Mouse (Mus musculus): Measurements from ENCODE around the gene Pemt. TPM values are rescaled to one million over a fixed set of nuclear protein-coding genes. Genes with fewer than 3 reads are reported as not detected.
A peak's percentile ranks its signal among the peaks of the same experiment; 100 is the strongest.

The Pemt gene
- polyA plus RNA-seq, 1 experiment, result 2.5 TPM

GRCm38 (mm10) chr11:60027913-60028875, 18.1 kb downstream of the Pemt start:
- no peak for TF ChIP-seq POLR2A (IDR thresholded peaks at IDR 0.05; ENCODE audit: low read depth, low read length)
- no peak for TF ChIP-seq CTCF (IDR thresholded peaks at IDR 0.05; ENCODE audit: extremely low read depth, insufficient read depth, insufficient read length, insufficient replicate concordance)
- Histone ChIP-seq H3K27me3 (ENCODE audit: control insufficient read depth, insufficient read depth, low read length) (no peaks in the 10 kb centered on the region), H3K4me1 (ENCODE audit: control insufficient read depth, insufficient read depth, insufficient read length) (peaks cover 6% of the 10 kb centered on the region; the same call in 1 of the 2 replicates), H3K36me3 (ENCODE audit: control insufficient read depth, insufficient read depth, low read length) (no peaks in the 10 kb centered on the region), H3K4me3 (ENCODE audit: extremely low read depth, insufficient read depth, insufficient read length) (no peak overlapping the region), H3K27ac (ENCODE audit: insufficient read depth, low read length) (no peak overlapping the region)
- DNase-seq (ENCODE audit: low read depth in 1 of 2, low spot score in 2 of 2), result no peak
- WGBS, result 87% methylated on average over 10 of the region's 10 CpGs

GRCm38 (mm10) chr11:60027272-60027671, 19.0 kb downstream of the Pemt start:
- TF ChIP-seq POLR2A (IDR thresholded peaks at IDR 0.05; ENCODE audit: low read depth, low read length), result no peak
- TF ChIP-seq CTCF (IDR thresholded peaks at IDR 0.05; ENCODE audit: extremely low read depth, insufficient read depth, insufficient read length, insufficient replicate concordance), result peak; percentile 67; the same call in 1 of the 2 replicates
- Histone ChIP-seq H3K27ac (ENCODE audit: insufficient read depth, low read length) (no peak overlapping the region), H3K4me3 (ENCODE audit: extremely low read depth, insufficient read depth, insufficient read length) (no peak overlapping the region), H3K27me3 (ENCODE audit: control insufficient read depth, insufficient read depth, low read length) (no peaks in the 10 kb centered on the region), H3K36me3 (ENCODE audit: control insufficient read depth, insufficient read depth, low read length) (no peaks in the 10 kb centered on the region), H3K4me1 (ENCODE audit: control insufficient read depth, insufficient read depth, insufficient read length) (peaks cover 4% of the 10 kb centered on the region; the same call in 1 of the 2 replicates)
- peak; percentile 56 to 64 for DNase-seq (ENCODE audit: low read depth in 1 of 2, low spot score in 2 of 2)
- WGBS, result 6% methylated on average over 2 of the region's 2 CpGs

DNA sequence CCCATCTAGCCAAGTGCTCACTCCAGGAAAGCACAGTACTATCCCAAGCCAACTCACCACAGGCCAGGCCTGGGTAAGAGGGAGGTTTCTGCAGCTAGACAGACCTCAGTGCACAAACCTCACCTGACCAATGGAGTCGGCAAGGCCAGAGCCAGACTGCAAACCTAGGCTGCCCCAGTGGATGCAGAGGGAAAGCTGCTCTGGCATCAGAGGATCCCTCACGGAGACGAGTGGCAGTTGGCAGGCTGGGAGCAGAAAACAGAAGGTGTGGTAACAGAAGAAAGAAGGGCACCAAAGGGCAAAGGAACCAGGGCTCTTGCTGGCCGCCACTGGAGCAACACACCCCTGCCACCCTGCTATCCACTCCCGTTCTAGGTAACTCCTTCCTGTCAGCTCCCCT, 20.1 kb downstream of the Pemt start:
- H3K4me3 ChIP-seq (ENCODE audit: extremely low read depth, insufficient read depth, insufficient read length), result no peak overlapping the region
- DNase-seq (ENCODE audit: low read depth in 1 of 2, low spot score in 2 of 2), result no peak
- no peaks in the 10 kb centered on the region for H3K36me3 ChIP-seq (ENCODE audit: control insufficient read depth, insufficient read depth, low read length)
- 86% methylated on average over 5 of the region's 5 CpGs for WGBS
- no peaks in the 10 kb centered on the region for H3K27me3 ChIP-seq (ENCODE audit: control insufficient read depth, insufficient read depth, low read length)
- TF ChIP-seq POLR2A (IDR thresholded peaks at IDR 0.05; ENCODE audit: low read depth, low read length) (no peak), CTCF (IDR thresholded peaks at IDR 0.05; ENCODE audit: extremely low read depth, insufficient read depth, insufficient read length, insufficient replicate concordance) (no peak)
- H3K27ac ChIP-seq (ENCODE audit: insufficient read depth, low read length), result no peak overlapping the region
- H3K4me1 ChIP-seq (ENCODE audit: control insufficient read depth, insufficient read depth, insufficient read length), result no peaks in the 10 kb centered on the region

GRCm38 (mm10) chr11:60021201-60021600, 25.1 kb downstream of the Pemt start:
- H3K4me1 ChIP-seq (ENCODE audit: control insufficient read depth, insufficient read depth, insufficient read length), result no peaks in the 10 kb centered on the region

GRCm38 (mm10) chr11:60016726-60017125, 29.6 kb downstream of the Pemt start:
- 68% methylated on average over 4 of the region's 4 CpGs for WGBS
- H3K27ac ChIP-seq (ENCODE audit: insufficient read depth, low read length), result no peak overlapping the region

More at GRCm38 (mm10) chr11:60021201-60021600, 25.1 kb downstream of the Pemt start:
- Histone ChIP-seq H3K4me3 (ENCODE audit: extremely low read depth, insufficient read depth, insufficient read length) (no peak overlapping the region), H3K27me3 (ENCODE audit: control insufficient read depth, insufficient read depth, low read length) (no peaks in the 10 kb centered on the region), H3K36me3 (ENCODE audit: control insufficient read depth, insufficient read depth, low read length) (no peaks in the 10 kb centered on the region), H3K27ac (ENCODE audit: insufficient read depth, low read length) (no peak overlapping the region)
- TF ChIP-seq CTCF (IDR thresholded peaks at IDR 0.05; ENCODE audit: extremely low read depth, insufficient read depth, insufficient read length, insufficient replicate concordance) (no peak), POLR2A (IDR thresholded peaks at IDR 0.05; ENCODE audit: low read depth, low read length) (no peak)
- WGBS, result 83% methylated on average over 6 of the region's 6 CpGs
- DNase-seq (ENCODE audit: low read depth in 1 of 2, low spot score in 2 of 2), result no peak

GRCm38 (mm10) chr11:60011516-60011915, 34.8 kb downstream of the Pemt start:
- 87% methylated on average over 3 of the region's 3 CpGs for WGBS
- DNase-seq (ENCODE audit: low read depth in 1 of 2, low spot score in 2 of 2), result no peak
- Histone ChIP-seq H3K36me3 (ENCODE audit: control insufficient read depth, insufficient read depth, low read length) (no peaks in the 10 kb centered on the region), H3K27me3 (ENCODE audit: control insufficient read depth, insufficient read depth, low read length) (no peaks in the 10 kb centered on the region), H3K4me1 (ENCODE audit: control insufficient read depth, insufficient read depth, insufficient read length) (no peaks in the 10 kb centered on the region), H3K27ac (ENCODE audit: insufficient read depth, low read length) (no peak overlapping the region), H3K4me3 (ENCODE audit: extremely low read depth, insufficient read depth, insufficient read length) (no peak overlapping the region)
- TF ChIP-seq CTCF (IDR thresholded peaks at IDR 0.05; ENCODE audit: extremely low read depth, insufficient read depth, insufficient read length, insufficient replicate concordance) (no peak), POLR2A (IDR thresholded peaks at IDR 0.05; ENCODE audit: low read depth, low read length) (no peak)

More at GRCm38 (mm10) chr11:60016726-60017125, 29.6 kb downstream of the Pemt start:
- TF ChIP-seq POLR2A (IDR thresholded peaks at IDR 0.05; ENCODE audit: low read depth, low read length) (no peak), CTCF (IDR thresholded peaks at IDR 0.05; ENCODE audit: extremely low read depth, insufficient read depth, insufficient read length, insufficient replicate concordance) (no peak)
- no peak for DNase-seq (ENCODE audit: low read depth in 1 of 2, low spot score in 2 of 2)
- Histone ChIP-seq H3K4me1 (ENCODE audit: control insufficient read depth, insufficient read depth, insufficient read length) (no peaks in the 10 kb centered on the region), H3K4me3 (ENCODE audit: extremely low read depth, insufficient read depth, insufficient read length) (no peak overlapping the region), H3K36me3 (ENCODE audit: control insufficient read depth, insufficient read depth, low read length) (no peaks in the 10 kb centered on the region), H3K27me3 (ENCODE audit: control insufficient read depth, insufficient read depth, low read length) (no peaks in the 10 kb centered on the region)

- no peaks in the 10 kb centered on the region for H3K36me3 ChIP-seq (ENCODE audit: control insufficient read depth, insufficient read depth, low read length)
- H3K27me3 ChIP-seq (ENCODE audit: control insufficient read depth, insufficient read depth, low read length), result no peaks in the 10 kb centered on the region
- H3K4me1 ChIP-seq (ENCODE audit: control insufficient read depth, insufficient read depth, insufficient read length), result no peaks in the 10 kb centered on the region
- DNase-seq (ENCODE audit: low read depth in 1 of 2, low spot score in 2 of 2), result no peak
- WGBS, result 83% methylated on average over 3 of the region's 3 CpGs
- no peak overlapping the region for H3K4me3 ChIP-seq (ENCODE audit: extremely low read depth, insufficient read depth, insufficient read length)
- H3K27ac ChIP-seq (ENCODE audit: insufficient read depth, low read length), result no peak overlapping the region
- no peak for TF ChIP-seq CTCF (IDR thresholded peaks at IDR 0.05; ENCODE audit: extremely low read depth, insufficient read depth, insufficient read length, insufficient replicate concordance)
- TF ChIP-seq POLR2A (IDR thresholded peaks at IDR 0.05; ENCODE audit: low read depth, low read length), result no peak
Measured at GRCm38 (mm10) chr11:60009451-60009850, 36.8 kb downstream of the Pemt start.
